Mouse (Mus musculus) activated CD4-positive, CD25-positive, alpha-beta regulatory T cell, adult 4 months (primary cell): ENCODE data around the gene Olfr1441. TPM values are rescaled to one million over a fixed set of nuclear protein-coding genes. Genes with fewer than 3 reads are reported as not detected.
A peak's percentile ranks its signal among the peaks of the same experiment; 100 is the strongest.

Experiments used
- ATAC-seq: one replicate; pipeline ENCODE4 v1.8.0; 2017
- polyA plus RNA-seq, 2 experiments: library from polyadenylated mRNA; unstranded; fragments of 100-300 nt; shearing (Covaris generic); gene quantifications; one replicate each; pipeline ENCODE4 v1.2.1; 2017

Olfr1441 gene
- polyA plus RNA-seq, 2 experiments from 2014 or later = not detected

- ATAC-seq = no peak
Observed at GRCm38 (mm10) chr19:12463722-12464035, 46.4 kb downstream of the Olfr1441 start.

GRCm38 (mm10) chr19:12464127-12464526 lies 46.9 kb downstream of the Olfr1441 start:
- no peak for ATAC-seq

GRCm38 (mm10) chr19:12464674-12465073 lies 47.4 kb downstream of the Olfr1441 start:
- no peak for ATAC-seq

GRCm38 (mm10) chr19:12465530-12466144 lies 48.4 kb downstream of the Olfr1441 start:
- ATAC-seq = no peak

GRCm38 (mm10) chr19:12466204-12466603 lies 49.0 kb downstream of the Olfr1441 start:
- peak; percentile 75 for ATAC-seq

- no peak for ATAC-seq
Observed at GRCm38 (mm10) chr19:12467436-12467835, 50.2 kb downstream of the Olfr1441 start.

GRCm38 (mm10) chr19:12471866-12472265 lies 54.6 kb downstream of the Olfr1441 start:
- peak; percentile 13 for ATAC-seq

- ATAC-seq = no peak
Observed at GRCm38 (mm10) chr19:12472381-12472976, 55.2 kb downstream of the Olfr1441 start.

Other genes with a start within 250 kb of the Olfr1441 start
- gene Olfr1555-ps1, start 247.3 kb upstream of the Olfr1441 start, polyA plus RNA-seq = under 1 TPM in 1 of 2 experiments, not detected in 1; 0.16 TPM
- gene Olfr1431, start 216.8 kb upstream of the Olfr1441 start, polyA plus RNA-seq = not detected
- gene Olfr1432, start 184.8 kb upstream of the Olfr1441 start, polyA plus RNA-seq = not detected
- gene Olfr262, start 175.8 kb upstream of the Olfr1441 start, polyA plus RNA-seq = not detected
- gene Olfr235, start 156.4 kb upstream of the Olfr1441 start, polyA plus RNA-seq = not detected
- not detected for gene Olfr1434, start 137.6 kb upstream of the Olfr1441 start, polyA plus RNA-seq
- not detected for gene Olfr1436, start 118.3 kb upstream of the Olfr1441 start, polyA plus RNA-seq
- not detected for gene Olfr1437, start 92.3 kb upstream of the Olfr1441 start, polyA plus RNA-seq
- gene Olfr1438-ps1, start 81.5 kb upstream of the Olfr1441 start, polyA plus RNA-seq = not detected
- gene Olfr1440, start 30.2 kb upstream of the Olfr1441 start, polyA plus RNA-seq = not detected
- gene Pfpl, start 10.5 kb downstream of the Olfr1441 start, polyA plus RNA-seq = under 1 TPM in 1 of 2 experiments, not detected in 1; 0.33 TPM
- gene Mpeg1, start 43.3 kb downstream of the Olfr1441 start, polyA plus RNA-seq = under 1 TPM in 1 of 2 experiments, not detected in 1; 0.28 TPM
- 1 to 10 TPM; 3.5 to 3.7 TPM for gene Dtx4, start 84.0 kb downstream of the Olfr1441 start, polyA plus RNA-seq
- gene Fam111a, start 128.3 kb downstream of the Olfr1441 start, polyA plus RNA-seq = 10 to 100 TPM; 41.0 to 41.8 TPM
- gene Gm4952, start 182.5 kb downstream of the Olfr1441 start, polyA plus RNA-seq = not detected
- not detected for gene Glyat, start 215.9 kb downstream of the Olfr1441 start, polyA plus RNA-seq